Mouse (Mus musculus): ENCODE data around the gene Rhox7a. TPM values are rescaled to one million over a fixed set of nuclear protein-coding genes. Genes with fewer than 3 reads are reported as not detected.
A peak's percentile ranks its signal among the peaks of the same experiment; 100 is the strongest.
"Not testable (repeated sequence)": the region's sequence is repeated elsewhere in the genome, so short reads cannot be mapped to it uniquely, and the experiment has no call there.

Gene Rhox7a
- total RNA-seq (2021) = not detected
- long read RNA-seq, experiment 1 = 0 reads
- long read RNA-seq, experiment 2 = 0 reads

GRCm38 (mm10) chrX:37831386-37831785, at the start of gene Rhox7a:
Rhox7a (plus strand) TSS chrX:37831686.
- not testable (repeated sequence) for DNase-seq (ENCODE audit: low spot score in 2 of 2)

GRCm38 (mm10) chrX:37807286-37808080, 24.0 kb upstream of the Rhox7a start:
- no peak for DNase-seq (ENCODE audit: low spot score in 2 of 2)

GRCm38 (mm10) chrX:37809396-37809795, 22.1 kb upstream of the Rhox7a start:
- DNase-seq (ENCODE audit: low spot score in 2 of 2) = no peak

- peak in 1 of 2 experiments; percentile 10 for DNase-seq (ENCODE audit: low spot score in 2 of 2)
Measured at GRCm38 (mm10) chrX:37811179-37811578, 20.3 kb upstream of the Rhox7a start.

- DNase-seq (ENCODE audit: low spot score in 2 of 2) = no peak
Measured at GRCm38 (mm10) chrX:37815665-37816064, 15.8 kb upstream of the Rhox7a start.

GRCm38 (mm10) chrX:37826610-37827009, 4.9 kb upstream of the Rhox7a start, which contains the start of gene Rhox6:
Rhox6 (plus strand) TSS chrX:37826910.
- not testable (repeated sequence) for DNase-seq (ENCODE audit: low spot score in 2 of 2)

- DNase-seq (ENCODE audit: low spot score in 2 of 2) = no peak
Measured at GRCm38 (mm10) chrX:37871641-37872040, 40.2 kb downstream of the Rhox7a start.

GRCm38 (mm10) chrX:37878844-37879243, 47.4 kb downstream of the Rhox7a start, which contains the start of gene Rhox8:
Rhox8 (minus strand) TSS chrX:37878944.
- DNase-seq (ENCODE audit: low spot score in 2 of 2) = no peak

Other genes starting within 250 kb of the Rhox7a start
- not detected for gene Rhox4f, start 224.0 kb upstream of the Rhox7a start, total RNA-seq (2021)
- gene Rhox3g, start 203.1 kb upstream of the Rhox7a start, total RNA-seq (2021) = not detected
- not detected for gene Rhox2g, start 188.2 kb upstream of the Rhox7a start, total RNA-seq (2021)
- gene Rhox4g, start 180.4 kb upstream of the Rhox7a start, total RNA-seq (2021) = not detected
- gene Rhox3h, start 162.9 kb upstream of the Rhox7a start, total RNA-seq (2021) = under 1 TPM; 0.29 to 0.36 TPM
- gene Rhox2h, start 158.4 kb upstream of the Rhox7a start, total RNA-seq (2021) = not detected
- gene Rhox5, start 26.8 kb upstream of the Rhox7a start, total RNA-seq (2021) = not detected
- gene Rhox6, start 4.8 kb upstream of the Rhox7a start, total RNA-seq (2021) = not detected
- not detected for gene Rhox8, start 47.3 kb downstream of the Rhox7a start, total RNA-seq (2021)
- not detected for gene Rhox7b, start 65.5 kb downstream of the Rhox7a start, total RNA-seq (2021)
- not detected for gene Rhox9, start 70.1 kb downstream of the Rhox7a start, total RNA-seq (2021)
- gene Btg1-ps1, start 187.1 kb downstream of the Rhox7a start, total RNA-seq (2021) = not detected
- not detected for gene Btg1-ps2, start 211.4 kb downstream of the Rhox7a start, total RNA-seq (2021)
- gene Rhox10, start 234.8 kb downstream of the Rhox7a start, total RNA-seq (2021) = not detected